Mouse (Mus musculus): ENCODE data around the gene Ern1.

Ern1 gene

GRCm38 (mm10) chr11:106487733-106488115, at the start of gene Ern1:
Gene Ern1, minus strand, starts transcription at chr11:106487852.
- peak; percentile 95 for DNase-seq (ENCODE audit: low spot score)

GRCm38 (mm10) chr11:106536253-106536912, 48.7 kb upstream of the Ern1 start:
- no peak for DNase-seq (ENCODE audit: low spot score)

- DNase-seq (ENCODE audit: low spot score): no peak
Observed at GRCm38 (mm10) chr11:106535660-106536252, 48.1 kb upstream of the Ern1 start.

- DNase-seq (ENCODE audit: low spot score): no peak
Observed at GRCm38 (mm10) chr11:106532248-106532790, 44.7 kb upstream of the Ern1 start.

GRCm38 (mm10) chr11:106529786-106530185, 42.1 kb upstream of the Ern1 start:
- DNase-seq (ENCODE audit: low spot score): no peak

GRCm38 (mm10) chr11:106529113-106529512, 41.5 kb upstream of the Ern1 start:
- no peak for DNase-seq (ENCODE audit: low spot score)

GRCm38 (mm10) chr11:106527926-106528325, 40.3 kb upstream of the Ern1 start:
- DNase-seq (ENCODE audit: low spot score): no peak

- no peak for DNase-seq (ENCODE audit: low spot score)
Observed at GRCm38 (mm10) chr11:106527147-106527821, 39.6 kb upstream of the Ern1 start.

- no peak for DNase-seq (ENCODE audit: low spot score)
Observed at GRCm38 (mm10) chr11:106522538-106522937, 34.9 kb upstream of the Ern1 start.

- DNase-seq (ENCODE audit: low spot score): no peak
Observed at GRCm38 (mm10) chr11:106521612-106522011, 34.0 kb upstream of the Ern1 start.

- DNase-seq (ENCODE audit: low spot score): no peak
Observed at GRCm38 (mm10) chr11:106520404-106520803, 32.8 kb upstream of the Ern1 start.

- DNase-seq (ENCODE audit: low spot score): no peak
Observed at GRCm38 (mm10) chr11:106519519-106519918, 31.9 kb upstream of the Ern1 start.

- no peak for DNase-seq (ENCODE audit: low spot score)
Observed at GRCm38 (mm10) chr11:106518391-106518790, 30.7 kb upstream of the Ern1 start.

- no peak for DNase-seq (ENCODE audit: low spot score)
Observed at GRCm38 (mm10) chr11:106515079-106515745, 27.6 kb upstream of the Ern1 start.

GRCm38 (mm10) chr11:106514446-106514845, 26.8 kb upstream of the Ern1 start:
- no peak for DNase-seq (ENCODE audit: low spot score)

GRCm38 (mm10) chr11:106513166-106513565, 25.5 kb upstream of the Ern1 start:
- no peak for DNase-seq (ENCODE audit: low spot score)

GRCm38 (mm10) chr11:106512006-106512390, 24.3 kb upstream of the Ern1 start:
- no peak for DNase-seq (ENCODE audit: low spot score)

- no peak for DNase-seq (ENCODE audit: low spot score)
Observed at GRCm38 (mm10) chr11:106511236-106512005, 23.8 kb upstream of the Ern1 start.

GRCm38 (mm10) chr11:106507638-106508037, 20.0 kb upstream of the Ern1 start:
- no peak for DNase-seq (ENCODE audit: low spot score)

- DNase-seq (ENCODE audit: low spot score): no peak
Observed at GRCm38 (mm10) chr11:106506211-106506610, 18.6 kb upstream of the Ern1 start.

- DNase-seq (ENCODE audit: low spot score): no peak
Observed at GRCm38 (mm10) chr11:106504129-106504528, 16.5 kb upstream of the Ern1 start.

GRCm38 (mm10) chr11:106503425-106503717, 15.7 kb upstream of the Ern1 start:
- no peak for DNase-seq (ENCODE audit: low spot score)
